Mouse (Mus musculus) ES-Bruce4 (cell line): ENCODE results near the gene Ccdc173. TPM values are rescaled to one million over a fixed set of nuclear protein-coding genes. Genes with fewer than 3 reads are reported as not detected.

Experiments used
- H3K27ac ChIP-seq: 2 replicates; pipeline ENCODE4 v1.5.1; 2012; ENCODE audit warnings: low read length, inconsistent platforms; ENCODE audit not compliant: insufficient read depth
- H3K27me3 ChIP-seq: 2 replicates; pipeline ENCODE4 v1.6.1; 2012; ENCODE audit warnings: mild to moderate bottlenecking, low read length, inconsistent platforms; ENCODE audit not compliant: control insufficient read depth, poor library complexity, insufficient read depth, severe bottlenecking
- H3K36me3 ChIP-seq: 2 replicates; pipeline ENCODE4 v1.6.1; 2012; ENCODE audit warnings: inconsistent platforms, mild to moderate bottlenecking, low read length, moderate library complexity; ENCODE audit not compliant: control insufficient read depth, poor library complexity, insufficient read depth, severe bottlenecking
- H3K4me1 ChIP-seq: one replicate; pipeline ENCODE4 v1.8.1; 2011; ENCODE audit warnings: low read length; ENCODE audit not compliant: control insufficient read depth, insufficient read depth
- H3K4me3 ChIP-seq: 2 replicates; pipeline ENCODE4 v1.5.1; 2011; ENCODE audit warnings: low read depth, mild to moderate bottlenecking, low read length
- H3K9ac ChIP-seq: 2 replicates; pipeline ENCODE4 v1.6.1; 2012; ENCODE audit warnings: low read depth, mild to moderate bottlenecking, inconsistent platforms; ENCODE audit not compliant: poor library complexity, severe bottlenecking
- H3K9me3 ChIP-seq: replicated peaks from 2 replicates; pipeline ENCODE4 v1.6.1; 2012; ENCODE audit warnings: mild to moderate bottlenecking, low read length, inconsistent platforms; ENCODE audit not compliant: control insufficient read depth, poor library complexity, insufficient read depth, severe bottlenecking
- CTCF ChIP-seq: IDR thresholded peaks from one replicate; pipeline ENCODE4 v1.8.1; 2011; ENCODE audit warnings: low read depth, low read length
- EP300 ChIP-seq: IDR thresholded peaks from 2 replicates; pipeline ENCODE4 v1.6.1; 2011; ENCODE audit warnings: low read depth, low read length; ENCODE audit not compliant: insufficient read depth
- POLR2A ChIP-seq: IDR thresholded peaks from one replicate; pipeline ENCODE4 v1.8.1; 2011; ENCODE audit warnings: low read length; ENCODE audit not compliant: insufficient read depth
- polyA plus RNA-seq: library from polyadenylated mRNA; stranded (reverse); fragments of >200 nt; gene quantifications from 2 replicates; pipeline ENCODE4 v1.2.4, GENCODE M21; 2011; ENCODE audit warnings: low read depth; ENCODE audit not compliant: missing spikeins, insufficient read depth, insufficient read length

Ccdc173 gene
- 3.7 and 6.1 TPM in 2 replicates for polyA plus RNA-seq

GRCm38 (mm10) chr2:69789429-69790069 is at the start of gene Ccdc173, which contains the start of gene Phospho2:
TSS of gene Ccdc173 (minus strand) at chr2:69789575.
TSS of gene Phospho2 (plus strand) at chr2:69789623.
- H3K4me3 ChIP-seq = peak within 1 kb of the TSS; percentile 82
- H3K4me1 ChIP-seq = peaks cover 2% of the 10 kb centered on the region
- 0 out of 2 replicates have a peak within 1 kb of the TSS, but pooled peaks have one; percentile 5 for H3K27ac ChIP-seq

GRCm38 (mm10) chr2:69838707-69839106 is 49.3 kb upstream of the Ccdc173 start:
- H3K9ac ChIP-seq = no peak overlapping the region

More at GRCm38 (mm10) chr2:69789429-69790069, at the start of gene Ccdc173, which contains the start of gene Phospho2:
- Histone ChIP-seq H3K27me3 (no peaks in the 10 kb centered on the region), H3K36me3 (no peaks in the 10 kb centered on the region; the same call in 1 of the 2 replicates), H3K9me3 (no peaks in the 10 kb centered on the region), H3K9ac (peak within 1 kb of the TSS; percentile 50)
- TF ChIP-seq CTCF (no peak), POLR2A (no peak), EP300 (no peak)

GRCm38 (mm10) chr2:69837996-69838395 is 48.6 kb upstream of the Ccdc173 start:
- H3K27me3 ChIP-seq = no peaks in the 10 kb centered on the region
- no peak overlapping the region for H3K9ac ChIP-seq
- no peaks in the 10 kb centered on the region for H3K36me3 ChIP-seq
- H3K27ac ChIP-seq = no peak overlapping the region
- no peaks in the 10 kb centered on the region for H3K9me3 ChIP-seq
- no peak overlapping the region for H3K4me3 ChIP-seq
- TF ChIP-seq EP300 (no peak), CTCF (peak; percentile 61)
- no peaks in the 10 kb centered on the region for H3K4me1 ChIP-seq

More at GRCm38 (mm10) chr2:69838707-69839106, 49.3 kb upstream of the Ccdc173 start:
- Histone ChIP-seq H3K27me3 (no peaks in the 10 kb centered on the region), H3K4me1 (no peaks in the 10 kb centered on the region), H3K36me3 (no peaks in the 10 kb centered on the region), H3K9me3 (no peaks in the 10 kb centered on the region), H3K4me3 (no peak overlapping the region), H3K27ac (no peak overlapping the region)
- TF ChIP-seq EP300 = no peak
- TF ChIP-seq CTCF = no peak
- TF ChIP-seq POLR2A = no peak

GRCm38 (mm10) chr2:69837244-69837967 is 48.0 kb upstream of the Ccdc173 start:
- Histone ChIP-seq H3K4me3 (no peak overlapping the region), H3K27me3 (no peaks in the 10 kb centered on the region), H3K9ac (no peak overlapping the region), H3K4me1 (no peaks in the 10 kb centered on the region), H3K27ac (no peak overlapping the region), H3K9me3 (no peaks in the 10 kb centered on the region), H3K36me3 (no peaks in the 10 kb centered on the region)
- TF ChIP-seq EP300 (no peak), POLR2A (no peak), CTCF (no peak)

- Histone ChIP-seq H3K4me1 (no peaks in the 10 kb centered on the region), H3K9ac (no peak overlapping the region), H3K4me3 (no peak overlapping the region), H3K9me3 (no peaks in the 10 kb centered on the region), H3K36me3 (no peaks in the 10 kb centered on the region), H3K27ac (no peak overlapping the region), H3K27me3 (no peaks in the 10 kb centered on the region)
- no peak for TF ChIP-seq CTCF
- no peak for TF ChIP-seq POLR2A
- TF ChIP-seq EP300 = no peak
Observed at GRCm38 (mm10) chr2:69830116-69830515, 40.7 kb upstream of the Ccdc173 start.

GRCm38 (mm10) chr2:69829680-69830079 is 40.3 kb upstream of the Ccdc173 start:
- no peaks in the 10 kb centered on the region for H3K36me3 ChIP-seq
- no peak overlapping the region for H3K4me3 ChIP-seq
- H3K9me3 ChIP-seq = no peaks in the 10 kb centered on the region
- no peaks in the 10 kb centered on the region for H3K4me1 ChIP-seq
- H3K27me3 ChIP-seq = no peaks in the 10 kb centered on the region
- no peak overlapping the region for H3K27ac ChIP-seq
- H3K9ac ChIP-seq = no peak overlapping the region
- TF ChIP-seq EP300 = no peak
- no peak for TF ChIP-seq CTCF
- no peak for TF ChIP-seq POLR2A
